Mouse (Mus musculus) midbrain, embryonic 14.5 days (tissue): ENCODE measurements around the gene Fyn. TPM values are rescaled to one million over a fixed set of nuclear protein-coding genes. Genes with fewer than 3 reads are reported as not detected.

Experiments
- ATAC-seq: fragments of 200-750 bp; cut with Nextera tagmentation; 2 replicates; pipeline ENCODE4 v1.8.0; 2017; ENCODE audit warnings: moderate number of reproducible peaks, moderate library complexity; ENCODE audit not compliant: low FRiP score, low TSS enrichment
- DNase-seq: peaks from one replicate; pipeline ENCODE4 v3.0.0-alpha.2; 2015
- H3K27ac ChIP-seq: fragments of 300-500 bp; sonication (generic); replicated peaks from 2 replicates; pipeline ENCODE4 v1.5.1; 2014; ENCODE audit warnings: mild to moderate bottlenecking, low read depth, low read length, moderate library complexity
- H3K27me3 ChIP-seq: fragments of 300-500 bp; sonication (generic); 2 replicates; pipeline ENCODE4 v1.6.1; 2014; ENCODE audit warnings: low read length, control low read depth, mixed read lengths; ENCODE audit not compliant: control insufficient read depth, insufficient read depth
- H3K36me3 ChIP-seq: fragments of 300-500 bp; sonication (generic); 2 replicates; pipeline ENCODE4 v1.6.1; 2014; ENCODE audit warnings: low read length, control low read depth; ENCODE audit not compliant: control insufficient read depth, insufficient read depth
- H3K4me1 ChIP-seq: fragments of 300-500 bp; sonication (generic); 2 replicates; pipeline ENCODE4 v1.6.1; 2014; ENCODE audit warnings: mild to moderate bottlenecking, antibody characterized with exemption, low read length, control low read depth; ENCODE audit not compliant: control insufficient read depth, insufficient read depth
- H3K4me2 ChIP-seq: fragments of 300-500 bp; sonication (generic); 2 replicates; pipeline ENCODE4 v1.6.1; 2014; ENCODE audit warnings: mild to moderate bottlenecking, low read length, moderate library complexity
- H3K4me3 ChIP-seq: fragments of 300-500 bp; sonication (generic); replicated peaks from 2 replicates; pipeline ENCODE4 v1.5.1; 2014; ENCODE audit warnings: low read depth, low read length
- H3K9ac ChIP-seq: fragments of 300-500 bp; sonication (generic); replicated peaks from 2 replicates; pipeline ENCODE4 v1.6.1; 2014; ENCODE audit warnings: mild to moderate bottlenecking, low read length, moderate library complexity
- H3K9me3 ChIP-seq: fragments of 300-500 bp; sonication (generic); 2 replicates; pipeline ENCODE4 v1.6.1; 2016; ENCODE audit warnings: low read length, control low read depth, mixed read lengths; ENCODE audit not compliant: control insufficient read depth
- WGBS: fragments of 180-500 bp; shearing (Covaris S2); extraction: QIAGEN DNeasy Blood & Tissue Kit; methylation state at CpG from one replicate; pipeline ENCODE4 v1.1.7; 2014; 5-methylcytosine and 5-hydroxymethylcytosine counted together
- polyA plus RNA-seq: library from polyadenylated mRNA; unstranded; fragments of >200 nt; fragmentation: Nextera tagmentation; extraction: Ambion mirVana; gene quantifications from 2 replicates; pipeline ENCODE4 v1.2.1, GENCODE M21; 2014

Fyn gene
- polyA plus RNA-seq, 1 experiment from 2014 or later = 90.8 TPM

GRCm38 (mm10) chr10:39411857-39412559, 43.4 kb downstream of the Fyn start:
- H3K4me1 ChIP-seq = no peaks in the 10 kb centered on the region
- H3K36me3 ChIP-seq = no peaks in the 10 kb centered on the region
- DNase-seq = peak; percentile 34
- H3K4me3 ChIP-seq = no peak overlapping the region
- no peak overlapping the region for H3K27ac ChIP-seq
- H3K9ac ChIP-seq = no peak overlapping the region
- no peak for ATAC-seq
- no peaks in the 10 kb centered on the region for H3K27me3 ChIP-seq
- 81% methylated on average over 8 of the region's 8 CpGs for WGBS
- no peak overlapping the region for H3K4me2 ChIP-seq
- no peaks in the 10 kb centered on the region for H3K9me3 ChIP-seq

GRCm38 (mm10) chr10:39412826-39413620, 44.4 kb downstream of the Fyn start:
- no peak overlapping the region for H3K9ac ChIP-seq
- no peak overlapping the region for H3K4me2 ChIP-seq
- no peaks in the 10 kb centered on the region for H3K36me3 ChIP-seq
- ATAC-seq = no peak
- H3K9me3 ChIP-seq = no peaks in the 10 kb centered on the region
- DNase-seq = no peak
- no peak overlapping the region for H3K27ac ChIP-seq
- no peak overlapping the region for H3K4me3 ChIP-seq
- H3K4me1 ChIP-seq = no peaks in the 10 kb centered on the region
- WGBS = 83% methylated on average over 18 of the region's 18 CpGs
- no peaks in the 10 kb centered on the region for H3K27me3 ChIP-seq

DNA sequence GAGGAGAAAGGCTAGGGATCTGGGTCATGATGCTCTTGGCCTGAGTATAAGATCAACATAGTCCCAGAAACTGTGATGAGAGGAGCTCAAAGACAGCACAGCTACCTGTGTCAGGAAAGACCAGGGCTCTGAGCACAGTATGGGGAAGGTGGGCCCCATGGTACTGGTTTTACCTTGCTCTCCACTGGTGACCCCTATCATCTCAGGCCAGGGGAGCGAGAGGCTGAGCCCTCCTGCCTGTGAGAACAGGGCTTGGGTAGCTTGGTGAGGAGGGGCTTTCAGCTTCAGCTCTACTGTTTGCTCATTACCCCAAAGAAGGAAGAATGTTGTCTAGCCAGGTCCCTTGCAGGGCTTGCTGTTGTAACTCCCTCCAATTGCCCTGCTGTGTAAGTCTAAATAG, 45.4 kb downstream of the Fyn start:
- H3K4me3 ChIP-seq = no peak overlapping the region
- ATAC-seq = no peak; the same call in 1 of the 2 replicates
- H3K9me3 ChIP-seq = no peaks in the 10 kb centered on the region
- H3K4me2 ChIP-seq = no peak overlapping the region
- H3K27ac ChIP-seq = no peak overlapping the region
- 82% methylated on average over 1 of the region's 1 CpGs for WGBS
- no peak for DNase-seq
- no peaks in the 10 kb centered on the region for H3K4me1 ChIP-seq
- no peak overlapping the region for H3K9ac ChIP-seq
- H3K27me3 ChIP-seq = no peaks in the 10 kb centered on the region
- no peaks in the 10 kb centered on the region for H3K36me3 ChIP-seq

GRCm38 (mm10) chr10:39415586-39415985, 46.9 kb downstream of the Fyn start:
- WGBS = 77% methylated on average over 2 of the region's 2 CpGs
- no peak overlapping the region for H3K4me3 ChIP-seq
- no peak overlapping the region for H3K9ac ChIP-seq
- H3K4me2 ChIP-seq = no peak overlapping the region
- no peak for DNase-seq
- ATAC-seq = no peak
- no peaks in the 10 kb centered on the region for H3K36me3 ChIP-seq
- no peaks in the 10 kb centered on the region for H3K27me3 ChIP-seq
- no peaks in the 10 kb centered on the region for H3K9me3 ChIP-seq
- H3K4me1 ChIP-seq = peaks cover 9% of the 10 kb centered on the region
- no peak overlapping the region for H3K27ac ChIP-seq

DNA sequence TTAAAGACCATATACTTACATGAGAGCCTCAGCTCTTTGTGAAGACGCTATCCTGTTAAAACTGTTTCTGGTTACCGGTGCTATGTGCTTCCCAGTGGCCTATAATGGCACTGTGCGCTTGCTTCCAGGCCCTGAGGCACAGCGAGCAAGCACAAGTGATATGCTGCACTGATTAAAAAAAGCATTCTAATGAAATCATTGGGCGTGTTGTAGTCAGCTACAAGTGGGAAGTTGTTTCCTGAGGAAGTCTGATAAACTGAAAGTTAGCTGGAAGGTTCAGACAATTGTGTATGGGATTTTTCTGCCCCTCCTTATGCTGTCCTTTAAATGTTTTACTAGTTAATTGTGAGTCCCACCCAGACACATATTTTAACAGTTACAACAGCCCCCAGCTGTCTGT, 49.0 kb downstream of the Fyn start:
- no peaks in the 10 kb centered on the region for H3K27me3 ChIP-seq
- H3K9me3 ChIP-seq = no peaks in the 10 kb centered on the region
- H3K27ac ChIP-seq = no peak overlapping the region; the same call in 1 of the 2 replicates
- WGBS = 70% methylated on average over 5 of the region's 5 CpGs
- no peak for ATAC-seq
- no peak overlapping the region for H3K4me2 ChIP-seq
- DNase-seq = no peak
- H3K9ac ChIP-seq = no peak overlapping the region
- no peaks in the 10 kb centered on the region for H3K36me3 ChIP-seq
- peaks cover 17% of the 10 kb centered on the region for H3K4me1 ChIP-seq
- H3K4me3 ChIP-seq = no peak overlapping the region

DNA sequence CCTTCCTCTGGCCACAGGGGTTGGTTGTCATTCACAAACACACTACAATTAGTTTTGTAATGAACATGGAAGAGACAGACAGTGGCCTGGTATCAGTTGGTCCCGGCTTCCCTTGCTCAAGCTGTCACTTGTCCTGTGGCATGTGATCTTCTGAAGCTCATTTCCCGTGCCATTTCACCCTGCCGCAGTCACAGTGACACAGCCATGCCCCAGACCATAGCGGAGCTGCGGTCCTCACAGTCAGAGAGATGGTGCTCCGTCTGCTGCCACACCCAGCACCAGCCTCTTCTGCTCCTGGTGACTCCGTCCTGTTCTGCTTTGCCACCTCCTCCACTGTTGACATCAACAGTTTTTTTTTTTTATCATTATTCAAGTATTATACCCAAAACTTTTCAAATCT, 49.7 kb downstream of the Fyn start:
- DNase-seq (no peak), ATAC-seq (no peak)
- Histone ChIP-seq H3K9ac (no peak overlapping the region), H3K27me3 (no peaks in the 10 kb centered on the region), H3K4me3 (no peak overlapping the region), H3K27ac (no peak overlapping the region), H3K4me1 (peaks cover 17% of the 10 kb centered on the region), H3K36me3 (no peaks in the 10 kb centered on the region), H3K4me2 (no peak overlapping the region), H3K9me3 (no peaks in the 10 kb centered on the region)
- 92% methylated on average over 7 of the region's 7 CpGs for WGBS

DNA sequence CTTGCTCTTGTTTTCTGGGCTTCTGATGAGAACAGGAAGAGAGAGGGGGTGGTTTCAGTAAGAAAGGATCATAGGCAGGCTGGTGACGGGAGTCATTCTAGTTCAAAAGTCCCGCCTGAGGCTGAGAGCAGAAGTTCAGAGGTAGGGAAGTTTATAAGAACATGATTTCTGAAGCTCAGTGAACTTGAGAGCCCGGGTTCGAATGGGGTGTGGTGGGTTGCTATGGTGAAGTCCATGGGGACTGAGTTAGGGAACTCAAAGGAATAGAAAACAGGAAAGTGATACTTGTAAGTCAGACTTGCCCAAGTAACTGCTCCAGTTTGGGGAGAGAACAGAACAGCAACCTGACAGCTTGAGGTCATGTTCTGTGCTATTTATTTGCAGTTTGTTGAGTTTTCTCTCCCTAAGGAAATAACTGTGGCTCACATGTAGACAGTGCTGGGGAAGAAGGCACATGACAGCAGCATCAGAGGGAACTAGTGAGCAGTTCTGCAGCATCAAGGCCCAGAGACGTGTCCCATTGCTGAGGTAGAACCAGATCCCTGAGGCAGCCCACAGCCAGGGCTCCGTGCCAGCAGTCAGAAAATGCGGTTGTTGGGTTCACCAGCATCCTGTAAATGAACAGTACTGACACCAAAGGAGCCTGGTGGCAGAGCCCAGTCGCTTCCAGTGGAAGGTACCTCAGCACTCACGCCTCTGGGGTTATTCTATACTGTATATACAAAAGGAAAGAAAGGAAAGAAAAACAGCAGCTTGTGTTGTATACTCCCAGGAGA, 52.4 kb downstream of the Fyn start:
- Histone ChIP-seq H3K4me2 (no peak overlapping the region), H3K4me1 (peaks cover 17% of the 10 kb centered on the region), H3K27me3 (no peaks in the 10 kb centered on the region), H3K4me3 (no peak overlapping the region), H3K36me3 (peaks cover 3% of the 10 kb centered on the region; the same call in 1 of the 2 replicates), H3K9me3 (no peaks in the 10 kb centered on the region), H3K9ac (no peak overlapping the region), H3K27ac (peak overlapping the region; percentile 27; the same call in 1 of the 2 replicates)
- ATAC-seq (no peak), DNase-seq (no peak)
- 70% methylated on average over 9 of the region's 9 CpGs for WGBS

DNA sequence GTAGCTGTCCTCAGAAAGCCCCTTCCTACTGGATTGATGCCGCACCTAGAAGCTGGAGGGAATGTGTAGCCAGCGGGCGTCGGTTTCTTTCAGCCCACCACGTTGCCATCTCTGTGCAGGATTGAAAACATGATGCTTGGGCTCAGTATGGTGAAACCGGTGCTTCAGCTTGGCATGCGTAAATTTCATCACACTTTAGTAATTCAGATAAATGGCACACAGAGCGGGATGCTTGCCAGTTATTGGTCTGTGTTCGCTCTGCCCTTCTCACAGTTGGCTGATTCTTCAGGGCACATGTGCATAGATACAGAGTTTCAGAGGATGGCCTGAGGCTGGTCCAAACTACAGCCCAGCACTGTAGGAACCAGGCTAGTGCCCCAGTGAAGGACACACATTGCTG, 53.1 kb downstream of the Fyn start:
- DNase-seq = no peak
- Histone ChIP-seq H3K4me1 (peaks cover 18% of the 10 kb centered on the region), H3K9me3 (no peaks in the 10 kb centered on the region), H3K4me3 (no peak overlapping the region), H3K36me3 (peaks cover 3% of the 10 kb centered on the region; the same call in 1 of the 2 replicates), H3K4me2 (no peak overlapping the region), H3K27me3 (no peaks in the 10 kb centered on the region), H3K9ac (no peak overlapping the region), H3K27ac (0 out of 2 replicates have a peak overlapping the region, but pooled peaks have one; percentile 27)
- 87% methylated on average over 9 of the region's 9 CpGs for WGBS
- no peak for ATAC-seq
